Mouse (Mus musculus): ENCODE data around the gene Nasp.
A peak's percentile ranks its signal among the peaks of the same experiment; 100 is the strongest.

The Nasp gene

GRCm38 (mm10) chr4:116635197-116635596 lies 7.5 kb upstream of the Nasp start:
- DNase-seq: no peak

GRCm38 (mm10) chr4:116627359-116627716 lies 403 bp downstream of the Nasp start:
- peak; percentile 96 for DNase-seq

GRCm38 (mm10) chr4:116626658-116627358 lies 933 bp downstream of the Nasp start:
- peak; percentile 77 for DNase-seq

GRCm38 (mm10) chr4:116624831-116625230 lies 2.9 kb downstream of the Nasp start:
- DNase-seq: no peak

- no peak for DNase-seq
Observed at GRCm38 (mm10) chr4:116615237-116615636, 12.5 kb downstream of the Nasp start.

GRCm38 (mm10) chr4:116612621-116613020 lies 15.1 kb downstream of the Nasp start:
- DNase-seq: no peak

- DNase-seq: peak; percentile 95
Observed at GRCm38 (mm10) chr4:116596978-116597881, 30.5 kb downstream of the Nasp start.

GRCm38 (mm10) chr4:116596379-116596778 lies 31.4 kb downstream of the Nasp start, which contains the start of gene Ccdc17:
Gene Ccdc17, plus strand, starts transcription at chr4:116596654.
- peak; percentile 16 for DNase-seq

- peak; percentile 29 for DNase-seq
Observed at GRCm38 (mm10) chr4:116595793-116596192, 31.9 kb downstream of the Nasp start.

GRCm38 (mm10) chr4:116558151-116558882 lies 69.4 kb downstream of the Nasp start:
- no peak for DNase-seq

- peak; percentile 98 for DNase-seq
Observed at GRCm38 (mm10) chr4:116557306-116558121, 70.2 kb downstream of the Nasp start, which contains the start of gene Gpbp1l1. Gene Gpbp1l1, plus strand, starts transcription at chr4:116557658.

- DNase-seq: peak; percentile 97
Observed at GRCm38 (mm10) chr4:116556561-116557305, 71.0 kb downstream of the Nasp start.

GRCm38 (mm10) chr4:116555413-116556300 lies 72.1 kb downstream of the Nasp start, which contains the start of gene Tmem69:
Gene Tmem69, minus strand, starts transcription at chr4:116555936.
- peak; percentile 86 for DNase-seq

- no peak for DNase-seq
Observed at GRCm38 (mm10) chr4:116553035-116553434, 74.7 kb downstream of the Nasp start.
